Mouse (Mus musculus): ENCODE measurements at regions not wholly inside any gene's neighbourhood (a gene's known extent, or its start where the extent isn't known, plus 50 kb on each side); places are given as distances from the start of the nearest gene placed in this dataset.
"Not testable (repeated sequence)": the region's sequence is repeated elsewhere in the genome, so short reads cannot be mapped to it uniquely, and the experiment has no call there.

GRCm38 (mm10) chr15:5895688-5896470, 403.7 kb upstream of the Dab2 start:
- TF ChIP-seq CTCF (conservative IDR thresholded peaks at IDR 0.05; ENCODE audit: low read length) = not testable (repeated sequence)
- TF ChIP-seq POU5F1 (IDR thresholded peaks at IDR 0.05; ENCODE audit: borderline replicate concordance, low read length) (peak; percentile 68), NANOG (IDR thresholded peaks at IDR 0.05; ENCODE audit: borderline replicate concordance, low read length) (peak; percentile 89)

All from E14TG2a.4 (cell line).